Mouse (Mus musculus): ENCODE measurements around the gene Fbxl20. TPM values are rescaled to one million over a fixed set of nuclear protein-coding genes. Genes with fewer than 3 reads are reported as not detected.

Fbxl20 gene
- polyA plus RNA-seq (2012; rRNA removed) = 27.6 and 29.6 TPM in 2 replicates

GRCm38 (mm10) chr11:98149786-98150624, at the start of gene Fbxl20:
Gene Fbxl20 (minus strand): TSS chr11:98150403.

DNA sequence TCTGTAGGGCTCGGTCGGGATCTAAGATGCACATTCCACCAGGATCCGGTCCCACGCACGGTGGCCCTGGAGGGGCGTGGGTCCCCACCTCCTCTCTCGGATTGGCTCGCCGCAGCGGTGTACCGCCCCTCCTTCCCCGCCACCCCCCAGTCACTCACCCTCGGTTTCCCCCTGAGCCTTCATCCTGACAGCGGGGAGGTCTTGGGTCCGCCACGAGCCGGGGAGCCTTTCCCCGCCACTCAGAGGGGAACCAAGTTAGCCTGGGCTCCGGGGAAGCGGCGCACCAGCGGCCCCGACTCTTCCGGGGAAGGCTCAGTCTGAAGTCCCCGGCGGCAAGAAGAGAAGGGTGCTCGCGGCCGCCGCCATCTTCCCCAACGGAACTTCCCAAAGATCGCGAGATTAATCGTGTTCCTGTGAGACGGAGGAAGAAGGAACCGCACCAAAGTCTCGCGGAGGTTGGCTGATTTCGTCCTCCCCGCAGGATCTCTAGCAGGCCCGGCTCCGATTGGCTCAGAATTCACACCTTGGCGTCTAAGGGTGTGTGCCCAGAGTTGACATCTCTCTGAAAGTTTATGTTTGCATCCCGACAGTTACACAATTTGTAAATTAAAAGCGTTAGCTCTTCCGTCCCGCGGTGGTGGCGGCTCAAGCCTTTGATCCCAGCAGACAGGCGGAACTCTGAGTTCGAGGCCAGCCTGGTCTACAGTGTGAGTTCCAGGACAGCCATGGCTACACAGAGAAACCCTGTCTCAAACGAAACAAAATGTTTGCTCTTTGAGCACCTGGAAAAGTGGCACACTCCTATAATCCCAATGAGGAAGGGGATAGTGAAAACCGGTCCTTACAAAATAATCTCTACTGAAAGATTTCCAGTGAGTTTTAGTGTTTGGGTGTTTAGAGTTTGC, 43.0 kb upstream of the Fbxl20 start, which contains the start of gene Med1:
Med1 (minus strand) TSS at position 393 of the 905 bp plus-strand sequence.

DNA sequence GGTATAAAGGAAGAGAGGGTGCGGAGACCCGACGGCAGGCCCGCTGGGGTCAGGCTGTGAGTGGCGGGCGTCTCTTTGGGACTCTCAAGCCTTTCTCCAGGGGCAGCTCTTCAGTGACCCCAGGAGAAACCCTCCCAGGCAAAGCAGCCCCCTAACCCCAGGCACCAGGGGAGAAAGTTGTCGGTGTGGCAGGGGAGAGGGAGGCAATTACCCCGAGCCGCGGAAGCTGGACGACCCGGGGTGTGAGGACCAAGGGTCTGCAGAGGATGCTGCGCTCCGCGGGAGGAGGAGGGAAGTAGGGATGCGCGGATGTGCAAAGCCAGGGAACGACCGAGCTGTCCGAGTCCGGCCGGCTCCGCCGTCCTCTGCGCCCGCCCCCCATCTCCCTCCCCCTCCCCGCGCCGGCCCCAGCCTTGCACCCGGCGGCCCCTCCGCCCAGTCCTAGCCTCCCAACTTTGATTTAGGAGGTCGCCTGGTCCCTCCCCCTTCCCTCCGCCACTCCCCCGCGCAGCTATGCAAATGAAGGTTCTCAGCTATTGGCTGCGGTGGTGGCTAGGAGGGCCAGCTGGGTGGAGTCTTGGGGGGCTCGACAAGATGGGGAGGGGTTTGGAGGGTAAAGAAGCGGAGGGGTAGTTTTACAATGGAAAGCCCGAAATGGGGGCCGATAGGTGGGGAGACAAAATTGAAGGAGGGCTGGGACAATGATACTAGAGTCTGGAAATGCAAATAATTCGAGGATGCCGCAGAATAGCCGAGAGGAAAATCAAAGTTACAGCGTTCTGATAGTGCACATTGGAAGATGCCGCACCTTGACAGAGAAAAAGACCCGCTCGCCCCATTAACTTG, 97.0 kb downstream of the Fbxl20 start, which contains the start of gene Stac2:
Stac2 (minus strand) TSS at position 474 of the 846 bp plus-strand sequence.

Other genes starting within 250 kb of the Fbxl20 start
- 0.44 and 0.69 TPM in 2 replicates for gene Plxdc1, start 164.0 kb downstream of the Fbxl20 start, polyA plus RNA-seq (2012; rRNA removed)
- 1.3 and 1.5 TPM in 2 replicates for gene Arl5c, start 154.2 kb downstream of the Fbxl20 start, polyA plus RNA-seq (2012; rRNA removed)
- gene Cacnb1, start 127.4 kb downstream of the Fbxl20 start, polyA plus RNA-seq (2012; rRNA removed) = 63.2 and 73.4 TPM in 2 replicates
- 1,481 and 1,486 TPM in 2 replicates for gene Rpl19, start 123.7 kb downstream of the Fbxl20 start, polyA plus RNA-seq (2012; rRNA removed)
- 3.8 and 3.9 TPM in 2 replicates for gene Stac2, start 96.9 kb downstream of the Fbxl20 start, polyA plus RNA-seq (2012; rRNA removed)
- gene Med1, start 42.9 kb upstream of the Fbxl20 start, polyA plus RNA-seq (2012; rRNA removed) = 28.6 and 30.6 TPM in 2 replicates
- gene Cdk12, start 52.7 kb upstream of the Fbxl20 start, polyA plus RNA-seq (2012; rRNA removed) = 23.2 and 24.3 TPM in 2 replicates
- gene Neurod2, start 179.2 kb upstream of the Fbxl20 start, polyA plus RNA-seq (2012; rRNA removed) = 53.8 and 98.4 TPM in 2 replicates
- 8.3 and 16.4 TPM in 2 replicates for gene Ppp1r1b, start 198.0 kb upstream of the Fbxl20 start, polyA plus RNA-seq (2012; rRNA removed)
- 74.8 and 86.4 TPM in 2 replicates for gene Stard3, start 208.0 kb upstream of the Fbxl20 start, polyA plus RNA-seq (2012; rRNA removed)
- gene Tcap, start 233.4 kb upstream of the Fbxl20 start, polyA plus RNA-seq (2012; rRNA removed) = 0.64 and 2.3 TPM in 2 replicates
- 0.49 and 1.5 TPM in 2 replicates for gene Pnmt, start 236.0 kb upstream of the Fbxl20 start, polyA plus RNA-seq (2012; rRNA removed)